Mouse (Mus musculus): ENCODE data around the gene Edf1. TPM values are rescaled to one million over a fixed set of nuclear protein-coding genes. Genes with fewer than 3 reads are reported as not detected.

Edf1 gene
- polyA plus RNA-seq (2015; fragmentation: Illumina TruSeq; extraction: RNeasy Lipid Tissue Mini Kit (QIAGEN cat#74804); ENCODE audit: insufficient read depth, low replicate concordance): 41.3 TPM

GRCm38 (mm10) chr2:25557221-25557963 is at the start of gene Edf1:
TSS of gene Edf1 (plus strand) at chr2:25557847.

GRCm38 (mm10) chr2:25546811-25547491 is 10.7 kb upstream of the Edf1 start, which contains the start of gene Traf2:
TSS of gene Traf2 (minus strand) at chr2:25546940.

GRCm38 (mm10) chr2:25574579-25575431 is 17.2 kb downstream of the Edf1 start, which contains the start of the genes Mamdc4 and Phpt1:
TSS of gene Mamdc4 (minus strand) at chr2:25574845.
TSS of gene Phpt1 (minus strand) at chr2:25575224.

GRCm38 (mm10) chr2:25581294-25581864 is 23.7 kb downstream of the Edf1 start, which contains the start of gene Ajm1:
TSS of gene Ajm1 (minus strand) at chr2:25581757.

GRCm38 (mm10) chr2:25607761-25608622 is 50.3 kb downstream of the Edf1 start, which contains the start of gene Rabl6:
TSS of gene Rabl6 (minus strand) at chr2:25608521.

Other genes starting within 250 kb of the Edf1 start
- not detected for gene Grin1, start 238.7 kb upstream of the Edf1 start, polyA plus RNA-seq (2015; fragmentation: Illumina TruSeq; extraction: RNeasy Lipid Tissue Mini Kit (QIAGEN cat#74804); ENCODE audit: insufficient read depth, low replicate concordance)
- 62.7 TPM for gene Man1b1, start 225.5 kb upstream of the Edf1 start, polyA plus RNA-seq (2015; fragmentation: Illumina TruSeq; extraction: RNeasy Lipid Tissue Mini Kit (QIAGEN cat#74804); ENCODE audit: insufficient read depth, low replicate concordance)
- gene Dpp7, start 201.5 kb upstream of the Edf1 start, polyA plus RNA-seq (2015; fragmentation: Illumina TruSeq; extraction: RNeasy Lipid Tissue Mini Kit (QIAGEN cat#74804); ENCODE audit: insufficient read depth, low replicate concordance): 30.6 TPM
- gene Uap1l1, start 192.2 kb upstream of the Edf1 start, polyA plus RNA-seq (2015; fragmentation: Illumina TruSeq; extraction: RNeasy Lipid Tissue Mini Kit (QIAGEN cat#74804); ENCODE audit: insufficient read depth, low replicate concordance): 14.4 TPM
- gene Sapcd2, start 185.5 kb upstream of the Edf1 start, polyA plus RNA-seq (2015; fragmentation: Illumina TruSeq; extraction: RNeasy Lipid Tissue Mini Kit (QIAGEN cat#74804); ENCODE audit: insufficient read depth, low replicate concordance): 0.75 TPM
- 1.2 TPM for gene Entpd2, start 162.0 kb upstream of the Edf1 start, polyA plus RNA-seq (2015; fragmentation: Illumina TruSeq; extraction: RNeasy Lipid Tissue Mini Kit (QIAGEN cat#74804); ENCODE audit: insufficient read depth, low replicate concordance)
- gene Npdc1, start 158.5 kb upstream of the Edf1 start, polyA plus RNA-seq (2015; fragmentation: Illumina TruSeq; extraction: RNeasy Lipid Tissue Mini Kit (QIAGEN cat#74804); ENCODE audit: insufficient read depth, low replicate concordance): 12.1 TPM
- gene Fut7, start 134.6 kb upstream of the Edf1 start, polyA plus RNA-seq (2015; fragmentation: Illumina TruSeq; extraction: RNeasy Lipid Tissue Mini Kit (QIAGEN cat#74804); ENCODE audit: insufficient read depth, low replicate concordance): 1.4 TPM
- gene Abca2, start 129.1 kb upstream of the Edf1 start, polyA plus RNA-seq (2015; fragmentation: Illumina TruSeq; extraction: RNeasy Lipid Tissue Mini Kit (QIAGEN cat#74804); ENCODE audit: insufficient read depth, low replicate concordance): 17.7 TPM
- not detected for gene Clic3, start 101.0 kb upstream of the Edf1 start, polyA plus RNA-seq (2015; fragmentation: Illumina TruSeq; extraction: RNeasy Lipid Tissue Mini Kit (QIAGEN cat#74804); ENCODE audit: insufficient read depth, low replicate concordance)
- 33.9 TPM for gene Paxx, start 96.8 kb upstream of the Edf1 start, polyA plus RNA-seq (2015; fragmentation: Illumina TruSeq; extraction: RNeasy Lipid Tissue Mini Kit (QIAGEN cat#74804); ENCODE audit: insufficient read depth, low replicate concordance)
- gene Ptgds, start 87.8 kb upstream of the Edf1 start, polyA plus RNA-seq (2015; fragmentation: Illumina TruSeq; extraction: RNeasy Lipid Tissue Mini Kit (QIAGEN cat#74804); ENCODE audit: insufficient read depth, low replicate concordance): not detected
- gene Lcn12, start 63.9 kb upstream of the Edf1 start, polyA plus RNA-seq (2015; fragmentation: Illumina TruSeq; extraction: RNeasy Lipid Tissue Mini Kit (QIAGEN cat#74804); ENCODE audit: insufficient read depth, low replicate concordance): not detected
- 33.4 TPM for gene Fbxw5, start 57.1 kb upstream of the Edf1 start, polyA plus RNA-seq (2015; fragmentation: Illumina TruSeq; extraction: RNeasy Lipid Tissue Mini Kit (QIAGEN cat#74804); ENCODE audit: insufficient read depth, low replicate concordance)
- gene C8g, start 56.1 kb upstream of the Edf1 start, polyA plus RNA-seq (2015; fragmentation: Illumina TruSeq; extraction: RNeasy Lipid Tissue Mini Kit (QIAGEN cat#74804); ENCODE audit: insufficient read depth, low replicate concordance): 0.72 TPM
- gene Traf2, start 10.9 kb upstream of the Edf1 start, polyA plus RNA-seq (2015; fragmentation: Illumina TruSeq; extraction: RNeasy Lipid Tissue Mini Kit (QIAGEN cat#74804); ENCODE audit: insufficient read depth, low replicate concordance): 24.0 TPM
- 0.43 TPM for gene Mamdc4, start 17.0 kb downstream of the Edf1 start, polyA plus RNA-seq (2015; fragmentation: Illumina TruSeq; extraction: RNeasy Lipid Tissue Mini Kit (QIAGEN cat#74804); ENCODE audit: insufficient read depth, low replicate concordance)
- gene Phpt1, start 17.4 kb downstream of the Edf1 start, polyA plus RNA-seq (2015; fragmentation: Illumina TruSeq; extraction: RNeasy Lipid Tissue Mini Kit (QIAGEN cat#74804); ENCODE audit: insufficient read depth, low replicate concordance): 21.0 TPM
- gene Ajm1, start 23.9 kb downstream of the Edf1 start, polyA plus RNA-seq (2015; fragmentation: Illumina TruSeq; extraction: RNeasy Lipid Tissue Mini Kit (QIAGEN cat#74804); ENCODE audit: insufficient read depth, low replicate concordance): 0.72 TPM
- gene Rabl6, start 50.7 kb downstream of the Edf1 start, polyA plus RNA-seq (2015; fragmentation: Illumina TruSeq; extraction: RNeasy Lipid Tissue Mini Kit (QIAGEN cat#74804); ENCODE audit: insufficient read depth, low replicate concordance): 59.4 TPM
- gene Ccdc183, start 59.8 kb downstream of the Edf1 start, polyA plus RNA-seq (2015; fragmentation: Illumina TruSeq; extraction: RNeasy Lipid Tissue Mini Kit (QIAGEN cat#74804); ENCODE audit: insufficient read depth, low replicate concordance): not detected
- 14.0 TPM for gene Tmem141, start 64.2 kb downstream of the Edf1 start, polyA plus RNA-seq (2015; fragmentation: Illumina TruSeq; extraction: RNeasy Lipid Tissue Mini Kit (QIAGEN cat#74804); ENCODE audit: insufficient read depth, low replicate concordance)
- gene Fcna, start 70.2 kb downstream of the Edf1 start, polyA plus RNA-seq (2015; fragmentation: Illumina TruSeq; extraction: RNeasy Lipid Tissue Mini Kit (QIAGEN cat#74804); ENCODE audit: insufficient read depth, low replicate concordance): 205 TPM
- gene Lcn8, start 95.3 kb downstream of the Edf1 start, polyA plus RNA-seq (2015; fragmentation: Illumina TruSeq; extraction: RNeasy Lipid Tissue Mini Kit (QIAGEN cat#74804); ENCODE audit: insufficient read depth, low replicate concordance): not detected
- gene Lcn5, start 100.1 kb downstream of the Edf1 start, polyA plus RNA-seq (2015; fragmentation: Illumina TruSeq; extraction: RNeasy Lipid Tissue Mini Kit (QIAGEN cat#74804); ENCODE audit: insufficient read depth, low replicate concordance): not detected
- gene Lcn6, start 118.9 kb downstream of the Edf1 start, polyA plus RNA-seq (2015; fragmentation: Illumina TruSeq; extraction: RNeasy Lipid Tissue Mini Kit (QIAGEN cat#74804); ENCODE audit: insufficient read depth, low replicate concordance): not detected
- gene Lcn10, start 124.9 kb downstream of the Edf1 start, polyA plus RNA-seq (2015; fragmentation: Illumina TruSeq; extraction: RNeasy Lipid Tissue Mini Kit (QIAGEN cat#74804); ENCODE audit: insufficient read depth, low replicate concordance): not detected
- not detected for gene Obp2a, start 142.2 kb downstream of the Edf1 start, polyA plus RNA-seq (2015; fragmentation: Illumina TruSeq; extraction: RNeasy Lipid Tissue Mini Kit (QIAGEN cat#74804); ENCODE audit: insufficient read depth, low replicate concordance)
- gene Bmyc, start 148.9 kb downstream of the Edf1 start, polyA plus RNA-seq (2015; fragmentation: Illumina TruSeq; extraction: RNeasy Lipid Tissue Mini Kit (QIAGEN cat#74804); ENCODE audit: insufficient read depth, low replicate concordance): 11.3 TPM
- not detected for gene Obp2b, start 179.2 kb downstream of the Edf1 start, polyA plus RNA-seq (2015; fragmentation: Illumina TruSeq; extraction: RNeasy Lipid Tissue Mini Kit (QIAGEN cat#74804); ENCODE audit: insufficient read depth, low replicate concordance)
- not detected for gene Lcn3, start 207.7 kb downstream of the Edf1 start, polyA plus RNA-seq (2015; fragmentation: Illumina TruSeq; extraction: RNeasy Lipid Tissue Mini Kit (QIAGEN cat#74804); ENCODE audit: insufficient read depth, low replicate concordance)
- gene Lcn11, start 219.2 kb downstream of the Edf1 start, polyA plus RNA-seq (2015; fragmentation: Illumina TruSeq; extraction: RNeasy Lipid Tissue Mini Kit (QIAGEN cat#74804); ENCODE audit: insufficient read depth, low replicate concordance): not detected
- not detected for gene Gm13539, start 224.4 kb downstream of the Edf1 start, polyA plus RNA-seq (2015; fragmentation: Illumina TruSeq; extraction: RNeasy Lipid Tissue Mini Kit (QIAGEN cat#74804); ENCODE audit: insufficient read depth, low replicate concordance)

All from spleen, adult 10 weeks (tissue).